Mouse (Mus musculus) intestine, embryonic 15.5 days (tissue): Measurements from ENCODE around the gene Fam189a2. TPM values are rescaled to one million over a fixed set of nuclear protein-coding genes. Genes with fewer than 3 reads are reported as not detected.
A peak's percentile ranks its signal among the peaks of the same experiment; 100 is the strongest.

Experiments used
- ATAC-seq: fragments of 200-750 bp; cut with Nextera tagmentation; 2 replicates; pipeline ENCODE4 v1.8.0; 2017; ENCODE audit warnings: moderate TSS enrichment, moderate library complexity
- H3K27ac ChIP-seq: fragments of 300-500 bp; sonication (generic); 2 replicates; pipeline ENCODE4 v1.5.1; 2015; ENCODE audit warnings: mild to moderate bottlenecking, inconsistent platforms
- H3K27me3 ChIP-seq: fragments of 300-500 bp; sonication (generic); replicated peaks from 2 replicates; pipeline ENCODE4 v1.6.1; 2015; ENCODE audit warnings: inconsistent platforms
- H3K36me3 ChIP-seq: fragments of 300-500 bp; sonication (generic); 2 replicates; pipeline ENCODE4 v1.6.1; 2015; ENCODE audit warnings: inconsistent platforms
- H3K4me1 ChIP-seq: fragments of 300-500 bp; sonication (generic); replicated peaks from 2 replicates; pipeline ENCODE4 v1.6.1; 2015; ENCODE audit warnings: inconsistent platforms
- H3K4me2 ChIP-seq: fragments of 300-500 bp; sonication (generic); replicated peaks from 2 replicates; pipeline ENCODE4 v1.6.1; 2015; ENCODE audit warnings: mild to moderate bottlenecking, inconsistent platforms
- H3K4me3 ChIP-seq: fragments of 300-500 bp; sonication (generic); replicated peaks from 2 replicates; pipeline ENCODE4 v1.5.1; 2015; ENCODE audit warnings: inconsistent platforms
- H3K9ac ChIP-seq: fragments of 300-500 bp; sonication (generic); 2 replicates; pipeline ENCODE4 v1.6.1; 2015; ENCODE audit warnings: inconsistent platforms
- H3K9me3 ChIP-seq: fragments of 300-500 bp; sonication (generic); 2 replicates; pipeline ENCODE4 v1.6.1; 2016; ENCODE audit warnings: inconsistent platforms
- WGBS: fragments of 180-500 bp; shearing (Covaris S2); methylation state at CpG from one replicate; pipeline ENCODE4 v1.1.7; 2015; 5-methylcytosine and 5-hydroxymethylcytosine counted together
- polyA plus RNA-seq: library from polyadenylated mRNA; unstranded; fragments of >200 nt; fragmentation: Nextera tagmentation; extraction: Ambion mirVana; gene quantifications from 2 replicates; pipeline ENCODE4 v1.2.1, GENCODE M21; 2015

Fam189a2 gene
- polyA plus RNA-seq, 1 experiment from 2014 or later, result 0.80 TPM

GRCm38 (mm10) chr19:24022771-24023170 lies 8.0 kb downstream of the Fam189a2 start:
- H3K9me3 ChIP-seq, result no peaks in the 10 kb centered on the region
- no peak for ATAC-seq
- H3K27me3 ChIP-seq, result no peaks in the 10 kb centered on the region
- 58% methylated on average over 3 of the region's 3 CpGs for WGBS
- no peak overlapping the region for H3K4me2 ChIP-seq
- H3K36me3 ChIP-seq, result no peaks in the 10 kb centered on the region
- no peak overlapping the region for H3K4me3 ChIP-seq
- H3K27ac ChIP-seq, result no peak overlapping the region
- H3K9ac ChIP-seq, result no peak overlapping the region
- no peaks in the 10 kb centered on the region for H3K4me1 ChIP-seq

- Histone ChIP-seq H3K4me3 (no peak overlapping the region), H3K9ac (no peak overlapping the region), H3K27me3 (no peaks in the 10 kb centered on the region), H3K4me2 (no peak overlapping the region), H3K27ac (no peak overlapping the region), H3K36me3 (no peaks in the 10 kb centered on the region), H3K9me3 (no peaks in the 10 kb centered on the region), H3K4me1 (peaks cover under 1% of the 10 kb centered on the region; the same call in 1 of the 2 replicates)
- 89% methylated on average over 6 of the region's 6 CpGs for WGBS
- ATAC-seq, result no peak
Observed at GRCm38 (mm10) chr19:24022301-24022700, 8.5 kb downstream of the Fam189a2 start.

- H3K4me3 ChIP-seq, result no peak overlapping the region
- no peaks in the 10 kb centered on the region for H3K27me3 ChIP-seq
- H3K36me3 ChIP-seq, result no peaks in the 10 kb centered on the region
- no peaks in the 10 kb centered on the region for H3K9me3 ChIP-seq
- no peak for ATAC-seq
- H3K9ac ChIP-seq, result no peak overlapping the region
- H3K27ac ChIP-seq, result no peak overlapping the region
- WGBS, result 80% methylated on average over 3 of the region's 3 CpGs
- H3K4me2 ChIP-seq, result no peak overlapping the region
- peaks cover 6% of the 10 kb centered on the region; the same call in 1 of the 2 replicates for H3K4me1 ChIP-seq
Observed at GRCm38 (mm10) chr19:24020736-24021135, 10.1 kb downstream of the Fam189a2 start.

- Histone ChIP-seq H3K36me3 (no peaks in the 10 kb centered on the region), H3K9me3 (no peaks in the 10 kb centered on the region), H3K4me1 (peaks cover 6% of the 10 kb centered on the region; the same call in 1 of the 2 replicates), H3K4me3 (no peak overlapping the region), H3K27me3 (no peaks in the 10 kb centered on the region), H3K9ac (no peak overlapping the region), H3K4me2 (no peak overlapping the region), H3K27ac (no peak overlapping the region)
- no peak for ATAC-seq
- 91% methylated on average over 9 of the region's 9 CpGs for WGBS
Observed at GRCm38 (mm10) chr19:24019609-24020008, 11.2 kb downstream of the Fam189a2 start.

- Histone ChIP-seq H3K9ac (no peak overlapping the region), H3K27ac (no peak overlapping the region), H3K4me1 (peaks cover 6% of the 10 kb centered on the region; the same call in 1 of the 2 replicates), H3K9me3 (no peaks in the 10 kb centered on the region), H3K4me2 (no peak overlapping the region), H3K27me3 (no peaks in the 10 kb centered on the region), H3K36me3 (no peaks in the 10 kb centered on the region), H3K4me3 (no peak overlapping the region)
- ATAC-seq, result no peak
- 77% methylated on average over 3 of the region's 3 CpGs for WGBS
Observed at GRCm38 (mm10) chr19:24018396-24018795, 12.4 kb downstream of the Fam189a2 start.

- Histone ChIP-seq H3K27me3 (no peaks in the 10 kb centered on the region), H3K9ac (no peak overlapping the region), H3K4me3 (no peak overlapping the region), H3K4me2 (no peak overlapping the region), H3K36me3 (no peaks in the 10 kb centered on the region), H3K9me3 (no peaks in the 10 kb centered on the region), H3K4me1 (peaks cover 6% of the 10 kb centered on the region; the same call in 1 of the 2 replicates), H3K27ac (no peak overlapping the region)
- WGBS, result 40% methylated on average over 3 of the region's 3 CpGs
- ATAC-seq, result peak; percentile 44
Observed at GRCm38 (mm10) chr19:24017892-24018291, 12.9 kb downstream of the Fam189a2 start.

GRCm38 (mm10) chr19:24017427-24017826 lies 13.4 kb downstream of the Fam189a2 start:
- no peaks in the 10 kb centered on the region for H3K36me3 ChIP-seq
- H3K4me1 ChIP-seq, result peaks cover 6% of the 10 kb centered on the region; the same call in 1 of the 2 replicates
- ATAC-seq, result peak; percentile 93
- no peak overlapping the region for H3K4me3 ChIP-seq
- H3K9me3 ChIP-seq, result no peaks in the 10 kb centered on the region
- no peaks in the 10 kb centered on the region for H3K27me3 ChIP-seq
- 29% methylated on average over 1 of the region's 1 CpGs for WGBS
- H3K27ac ChIP-seq, result peak overlapping the region; percentile 63
- no peak overlapping the region for H3K4me2 ChIP-seq
- H3K9ac ChIP-seq, result no peak overlapping the region

GRCm38 (mm10) chr19:24016706-24017386 lies 14.0 kb downstream of the Fam189a2 start:
- H3K4me1 ChIP-seq, result peaks cover 6% of the 10 kb centered on the region; the same call in 1 of the 2 replicates
- H3K9ac ChIP-seq, result no peak overlapping the region
- H3K27ac ChIP-seq, result peak overlapping the region; percentile 63
- peak; percentile 80 for ATAC-seq
- 53% methylated on average over 3 of the region's 3 CpGs for WGBS
- H3K4me2 ChIP-seq, result no peak overlapping the region
- no peaks in the 10 kb centered on the region for H3K27me3 ChIP-seq
- H3K4me3 ChIP-seq, result no peak overlapping the region
- H3K9me3 ChIP-seq, result no peaks in the 10 kb centered on the region
- H3K36me3 ChIP-seq, result no peaks in the 10 kb centered on the region

- H3K9me3 ChIP-seq, result no peaks in the 10 kb centered on the region
- no peak for ATAC-seq
- peaks cover 6% of the 10 kb centered on the region; the same call in 1 of the 2 replicates for H3K4me1 ChIP-seq
- H3K27me3 ChIP-seq, result no peaks in the 10 kb centered on the region
- no peak overlapping the region for H3K27ac ChIP-seq
- 63% methylated on average over 3 of the region's 3 CpGs for WGBS
- H3K4me3 ChIP-seq, result no peak overlapping the region
- H3K36me3 ChIP-seq, result no peaks in the 10 kb centered on the region
- no peak overlapping the region for H3K9ac ChIP-seq
- no peak overlapping the region for H3K4me2 ChIP-seq
Observed at GRCm38 (mm10) chr19:24013241-24013640, 17.6 kb downstream of the Fam189a2 start.

- Histone ChIP-seq H3K36me3 (no peaks in the 10 kb centered on the region), H3K4me2 (no peak overlapping the region), H3K4me3 (no peak overlapping the region), H3K9me3 (no peaks in the 10 kb centered on the region), H3K9ac (no peak overlapping the region), H3K27me3 (no peaks in the 10 kb centered on the region), H3K27ac (no peak overlapping the region), H3K4me1 (peaks cover 6% of the 10 kb centered on the region; the same call in 1 of the 2 replicates)
- 92% methylated on average over 8 of the region's 8 CpGs for WGBS
- no peak for ATAC-seq
Observed at GRCm38 (mm10) chr19:24012479-24012878, 18.3 kb downstream of the Fam189a2 start.

- 55% methylated on average over 4 of the region's 4 CpGs for WGBS
- no peaks in the 10 kb centered on the region for H3K27me3 ChIP-seq
- no peak overlapping the region for H3K27ac ChIP-seq
- H3K9me3 ChIP-seq, result no peaks in the 10 kb centered on the region
- ATAC-seq, result peak; percentile 88
- 0 out of 2 replicates have a peak, but pooled peaks cover 3% of the 10 kb centered on the region for H3K4me1 ChIP-seq
- H3K4me2 ChIP-seq, result no peak overlapping the region
- no peak overlapping the region for H3K4me3 ChIP-seq
- H3K36me3 ChIP-seq, result no peaks in the 10 kb centered on the region
- no peak overlapping the region for H3K9ac ChIP-seq
Observed at GRCm38 (mm10) chr19:24007638-24008360, 23.0 kb downstream of the Fam189a2 start.

GRCm38 (mm10) chr19:24007002-24007637 lies 23.7 kb downstream of the Fam189a2 start:
- Histone ChIP-seq H3K9ac (no peak overlapping the region), H3K4me3 (no peak overlapping the region), H3K9me3 (no peaks in the 10 kb centered on the region), H3K4me2 (no peak overlapping the region), H3K36me3 (no peaks in the 10 kb centered on the region), H3K4me1 (0 out of 2 replicates have a peak, but pooled peaks cover 3% of the 10 kb centered on the region), H3K27me3 (no peaks in the 10 kb centered on the region), H3K27ac (no peak overlapping the region)
- 0 out of 2 replicates have a peak, but pooled peaks have one; percentile 17 for ATAC-seq
- WGBS, result 90% methylated on average over 10 of the region's 10 CpGs
